Mouse (Mus musculus): ENCODE measurements at regions not wholly inside any gene's neighbourhood (a gene's known extent, or its start where the extent isn't known, plus 50 kb on each side); places are given as distances from the start of the nearest gene placed in this dataset.
A peak's percentile ranks its signal among the peaks of the same experiment; 100 is the strongest.

DNA sequence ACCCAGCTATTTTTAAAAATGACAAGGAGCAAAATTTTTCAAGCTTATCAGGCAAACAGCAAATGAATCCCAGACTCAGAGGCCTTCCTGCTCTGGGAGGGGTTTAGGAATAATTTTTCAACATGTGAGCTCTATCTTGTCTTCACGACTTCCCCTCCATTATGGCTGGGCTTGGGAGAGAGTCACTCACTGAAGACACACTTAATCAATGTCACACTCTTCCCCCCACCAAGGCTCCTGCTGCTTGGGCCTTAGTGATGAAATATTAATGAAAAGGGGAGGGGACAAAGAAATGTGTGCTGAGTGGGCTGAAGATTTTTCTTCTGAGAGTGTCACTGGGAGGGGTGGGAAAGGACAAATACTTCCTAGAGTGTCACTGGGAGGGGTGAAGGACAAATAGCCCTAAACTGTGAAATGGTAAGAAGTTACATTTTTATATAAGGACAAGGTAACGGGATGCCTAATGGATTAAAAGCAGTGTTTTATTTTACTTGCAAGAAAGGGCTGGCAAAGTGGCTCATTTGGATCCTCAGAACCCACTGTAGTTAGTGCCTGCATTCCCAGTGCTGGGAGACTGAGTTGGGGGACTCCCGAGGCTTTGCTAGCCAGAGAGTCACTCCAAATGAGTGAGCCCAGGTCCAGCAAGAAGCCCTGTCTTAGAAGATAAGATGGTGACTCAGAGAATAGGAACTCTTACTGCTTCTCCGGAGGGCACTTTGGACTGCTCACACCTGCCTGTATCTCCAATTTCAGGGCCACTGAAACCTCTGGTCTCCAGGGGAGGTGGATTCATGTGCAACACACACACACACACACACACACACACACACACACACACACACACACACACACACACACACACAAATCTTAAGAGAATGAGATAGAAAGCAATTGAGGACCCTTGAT is 258.5 kb downstream of the Sox11 start:
- 9% methylated on average over 4 of the region's 4 CpGs for WGBS
- ATAC-seq, result peak; percentile 43; the same call in 1 of the 2 replicates
- peak overlapping the region; percentile 1; the same call in 1 of the 2 replicates for H3K4me2 ChIP-seq (ENCODE audit: low read length)

DNA sequence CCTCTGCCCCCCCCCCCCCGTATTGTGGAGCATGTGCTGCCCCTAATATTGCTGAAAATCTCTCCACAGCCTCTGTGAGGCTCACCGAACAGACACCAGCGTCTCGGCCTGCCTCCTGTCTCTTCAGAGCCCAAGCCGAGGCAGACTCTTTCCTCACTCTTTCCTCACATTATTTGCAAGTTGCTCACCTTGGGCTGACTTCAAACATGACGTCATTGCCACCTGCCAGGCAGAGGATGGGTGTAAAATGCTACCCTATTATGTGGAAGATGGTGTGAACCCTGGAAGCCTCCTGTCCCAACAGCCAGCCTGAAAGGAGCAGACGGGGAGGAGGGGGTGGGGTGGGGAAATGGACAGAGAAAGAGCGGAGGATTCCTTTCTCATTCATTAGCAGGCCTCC is 259.3 kb downstream of the Sox11 start:
- Histone ChIP-seq H3K4me1 (ENCODE audit: control insufficient read depth, insufficient read depth, low read length) (peaks cover 25% of the 10 kb centered on the region), H3K27ac (ENCODE audit: low read length) (peak overlapping the region; percentile 96), H3K27me3 (ENCODE audit: control insufficient read depth, insufficient read depth, low read depth, low read length) (no peaks in the 10 kb centered on the region), H3K9ac (ENCODE audit: low read depth, low read length) (peak overlapping the region; percentile 57; the same call in 1 of the 2 replicates), H3K36me3 (ENCODE audit: control insufficient read depth, insufficient read depth, low read length) (no peaks in the 10 kb centered on the region), H3K4me3 (ENCODE audit: low read depth, low read length) (peak overlapping the region; percentile 19), H3K9me3 (replicated peaks; ENCODE audit: control insufficient read depth, low read length, poor library complexity, severe bottlenecking) (no peaks in the 10 kb centered on the region), H3K4me2 (ENCODE audit: low read length) (peak overlapping the region; percentile 54)
- ATAC-seq, result peak; percentile 83
- WGBS, result 2% methylated on average over 8 of the region's 8 CpGs

More for the DNA sequence above, 258.5 kb downstream of the Sox11 start:
- H3K9me3 ChIP-seq (replicated peaks; ENCODE audit: control insufficient read depth, low read length, poor library complexity, severe bottlenecking), result no peaks in the 10 kb centered on the region
- H3K27ac ChIP-seq (ENCODE audit: low read length), result peak overlapping the region; percentile 96
- peak overlapping the region; percentile 1; the same call in 1 of the 2 replicates for H3K9ac ChIP-seq (ENCODE audit: low read depth, low read length)
- H3K36me3 ChIP-seq (ENCODE audit: control insufficient read depth, insufficient read depth, low read length), result no peaks in the 10 kb centered on the region
- no peaks in the 10 kb centered on the region for H3K27me3 ChIP-seq (ENCODE audit: control insufficient read depth, insufficient read depth, low read depth, low read length)
- H3K4me1 ChIP-seq (ENCODE audit: control insufficient read depth, insufficient read depth, low read length), result peaks cover 25% of the 10 kb centered on the region
- H3K4me3 ChIP-seq (ENCODE audit: low read depth, low read length), result no peak overlapping the region

DNA sequence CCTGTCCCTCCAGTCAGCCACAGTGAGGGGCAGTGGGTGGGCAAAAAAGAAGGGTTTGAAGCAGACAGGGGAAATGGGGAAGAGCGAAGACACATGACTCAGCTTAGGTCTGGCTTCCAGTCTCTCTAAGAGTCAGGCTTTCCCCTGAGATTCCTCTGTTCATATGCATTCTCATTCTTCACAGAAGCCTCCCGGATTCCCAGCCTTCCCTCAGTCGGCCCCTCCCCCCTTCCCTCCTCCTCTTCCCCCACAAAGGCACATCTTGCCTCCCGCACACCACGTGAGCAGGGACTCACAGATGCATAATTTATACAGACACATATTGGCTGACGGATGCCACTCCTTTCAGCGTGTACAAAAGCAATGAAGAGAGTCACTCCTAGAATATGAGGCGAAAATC is 259.8 kb downstream of the Sox11 start:
- H3K9ac ChIP-seq (ENCODE audit: low read depth, low read length), result peak overlapping the region; percentile 57; the same call in 1 of the 2 replicates
- peak overlapping the region; percentile 96 for H3K27ac ChIP-seq (ENCODE audit: low read length)
- under 1% methylated on average over 8 of the region's 8 CpGs for WGBS
- no peaks in the 10 kb centered on the region for H3K27me3 ChIP-seq (ENCODE audit: control insufficient read depth, insufficient read depth, low read depth, low read length)
- peaks cover 25% of the 10 kb centered on the region for H3K4me1 ChIP-seq (ENCODE audit: control insufficient read depth, insufficient read depth, low read length)
- peak overlapping the region; percentile 19 for H3K4me3 ChIP-seq (ENCODE audit: low read depth, low read length)
- ATAC-seq, result peak; percentile 95
- no peaks in the 10 kb centered on the region for H3K36me3 ChIP-seq (ENCODE audit: control insufficient read depth, insufficient read depth, low read length)
- peak overlapping the region; percentile 54 for H3K4me2 ChIP-seq (ENCODE audit: low read length)
- H3K9me3 ChIP-seq (replicated peaks; ENCODE audit: control insufficient read depth, low read length, poor library complexity, severe bottlenecking), result no peaks in the 10 kb centered on the region

DNA sequence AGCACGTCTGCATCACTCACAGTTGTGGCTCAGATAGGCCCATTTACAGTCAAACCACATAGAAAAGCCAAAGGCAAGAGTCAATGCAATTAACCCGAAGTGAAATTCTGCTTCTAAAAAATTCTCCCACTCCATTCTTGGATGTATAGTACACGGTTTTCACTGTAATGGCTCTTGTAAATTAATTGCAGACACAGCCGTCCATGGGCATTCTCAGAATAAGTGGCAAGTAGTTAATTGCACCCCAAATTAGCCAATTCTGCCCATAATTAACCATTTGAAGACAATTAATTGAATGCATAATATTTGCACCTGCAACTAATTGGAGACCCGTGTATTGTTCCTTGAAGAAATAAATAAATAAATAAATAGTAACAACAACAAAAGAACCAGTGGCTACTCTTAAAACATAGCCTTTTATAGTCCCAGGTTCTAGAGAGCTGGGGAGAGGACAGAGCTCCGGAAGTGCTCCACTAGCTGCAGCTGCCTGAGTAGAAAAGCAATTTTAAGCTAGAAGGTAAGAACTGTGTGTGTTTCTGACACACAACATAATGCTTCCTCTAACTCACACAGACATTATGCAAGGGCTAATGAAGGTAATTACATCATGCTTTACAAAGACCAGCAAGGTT is 266.2 kb downstream of the Sox11 start:
- Histone ChIP-seq H3K4me1 (ENCODE audit: control insufficient read depth, insufficient read depth, low read length) (peaks cover under 1% of the 10 kb centered on the region; the same call in 1 of the 2 replicates), H3K27me3 (ENCODE audit: control insufficient read depth, insufficient read depth, low read depth, low read length) (no peaks in the 10 kb centered on the region), H3K9me3 (replicated peaks; ENCODE audit: control insufficient read depth, low read length, poor library complexity, severe bottlenecking) (no peaks in the 10 kb centered on the region), H3K9ac (ENCODE audit: low read depth, low read length) (no peak overlapping the region), H3K36me3 (ENCODE audit: control insufficient read depth, insufficient read depth, low read length) (no peaks in the 10 kb centered on the region), H3K4me2 (ENCODE audit: low read length) (no peak overlapping the region), H3K27ac (ENCODE audit: low read length) (no peak overlapping the region), H3K4me3 (ENCODE audit: low read depth, low read length) (no peak overlapping the region)
- no peak for ATAC-seq
- 62% methylated on average over 6 of the region's 6 CpGs for whole genome bisulfite sequencing

DNA sequence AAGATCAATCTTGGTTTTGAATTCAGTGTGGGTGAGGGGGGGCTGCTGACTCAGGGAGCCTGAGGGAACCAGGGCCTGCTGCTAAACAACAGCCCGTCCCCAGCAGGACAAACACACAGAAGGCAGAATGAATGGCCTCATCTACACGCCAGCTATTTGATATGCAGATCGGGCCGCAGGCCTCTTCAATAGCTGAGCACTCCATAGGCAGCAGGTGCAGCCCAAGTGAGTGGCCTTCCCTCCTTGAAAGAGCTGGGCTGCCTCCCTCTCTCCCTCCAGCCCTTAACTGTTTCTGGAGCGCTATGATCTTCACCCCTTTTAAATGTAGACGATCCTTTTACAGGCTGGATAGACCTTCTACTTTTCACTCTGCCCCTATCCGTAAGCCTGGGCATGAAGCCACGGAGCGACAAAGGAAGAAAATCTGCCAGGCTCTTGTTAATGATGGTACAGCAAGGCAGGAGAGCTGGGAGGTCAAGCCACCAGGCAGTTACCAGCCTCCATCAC is 277.3 kb downstream of the Sox11 start:
- H3K27ac ChIP-seq (ENCODE audit: low read length), result peak overlapping the region; percentile 80
- H3K9ac ChIP-seq (ENCODE audit: low read depth, low read length), result peak overlapping the region; percentile 22; the same call in 1 of the 2 replicates
- H3K4me2 ChIP-seq (ENCODE audit: low read length), result peak overlapping the region; percentile 22
- no peaks in the 10 kb centered on the region for H3K36me3 ChIP-seq (ENCODE audit: control insufficient read depth, insufficient read depth, low read length)
- H3K9me3 ChIP-seq (replicated peaks; ENCODE audit: control insufficient read depth, low read length, poor library complexity, severe bottlenecking), result no peaks in the 10 kb centered on the region
- peaks cover 55% of the 10 kb centered on the region for H3K4me1 ChIP-seq (ENCODE audit: control insufficient read depth, insufficient read depth, low read length)
- WGBS, result 5% methylated on average over 9 of the region's 9 CpGs
- no peaks in the 10 kb centered on the region for H3K27me3 ChIP-seq (ENCODE audit: control insufficient read depth, insufficient read depth, low read depth, low read length)
- no peak overlapping the region for H3K4me3 ChIP-seq (ENCODE audit: low read depth, low read length)
- ATAC-seq, result peak; percentile 70

DNA sequence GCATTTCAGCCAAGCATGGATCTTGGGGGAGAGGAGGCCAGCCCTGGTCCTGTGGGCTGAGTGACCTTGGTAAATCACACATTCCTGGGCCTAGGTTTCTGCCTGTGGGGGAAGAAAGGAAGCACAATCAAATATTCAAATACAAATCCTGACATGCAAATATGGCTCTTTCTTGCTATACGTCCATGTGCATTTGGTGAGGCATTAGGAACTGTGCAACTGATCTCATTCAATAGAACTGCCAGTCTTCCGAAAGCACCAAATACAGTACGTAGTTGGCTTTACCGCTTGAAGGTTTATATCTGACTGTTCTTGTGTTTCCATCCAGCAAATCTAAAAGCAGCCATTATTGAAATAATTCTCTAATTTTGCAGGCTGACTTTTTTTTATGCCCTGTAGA is 278.9 kb downstream of the Sox11 start:
- H3K4me2 ChIP-seq (ENCODE audit: low read length), result peak overlapping the region; percentile 37
- no peaks in the 10 kb centered on the region for H3K27me3 ChIP-seq (ENCODE audit: control insufficient read depth, insufficient read depth, low read depth, low read length)
- WGBS, result 24% methylated on average over 4 of the region's 4 CpGs
- no peaks in the 10 kb centered on the region for H3K9me3 ChIP-seq (replicated peaks; ENCODE audit: control insufficient read depth, low read length, poor library complexity, severe bottlenecking)
- peaks cover 55% of the 10 kb centered on the region for H3K4me1 ChIP-seq (ENCODE audit: control insufficient read depth, insufficient read depth, low read length)
- peak overlapping the region; percentile 40; the same call in 1 of the 2 replicates for H3K9ac ChIP-seq (ENCODE audit: low read depth, low read length)
- H3K36me3 ChIP-seq (ENCODE audit: control insufficient read depth, insufficient read depth, low read length), result no peaks in the 10 kb centered on the region
- peak overlapping the region; percentile 98 for H3K27ac ChIP-seq (ENCODE audit: low read length)
- H3K4me3 ChIP-seq (ENCODE audit: low read depth, low read length), result no peak overlapping the region
- no peak for ATAC-seq

DNA sequence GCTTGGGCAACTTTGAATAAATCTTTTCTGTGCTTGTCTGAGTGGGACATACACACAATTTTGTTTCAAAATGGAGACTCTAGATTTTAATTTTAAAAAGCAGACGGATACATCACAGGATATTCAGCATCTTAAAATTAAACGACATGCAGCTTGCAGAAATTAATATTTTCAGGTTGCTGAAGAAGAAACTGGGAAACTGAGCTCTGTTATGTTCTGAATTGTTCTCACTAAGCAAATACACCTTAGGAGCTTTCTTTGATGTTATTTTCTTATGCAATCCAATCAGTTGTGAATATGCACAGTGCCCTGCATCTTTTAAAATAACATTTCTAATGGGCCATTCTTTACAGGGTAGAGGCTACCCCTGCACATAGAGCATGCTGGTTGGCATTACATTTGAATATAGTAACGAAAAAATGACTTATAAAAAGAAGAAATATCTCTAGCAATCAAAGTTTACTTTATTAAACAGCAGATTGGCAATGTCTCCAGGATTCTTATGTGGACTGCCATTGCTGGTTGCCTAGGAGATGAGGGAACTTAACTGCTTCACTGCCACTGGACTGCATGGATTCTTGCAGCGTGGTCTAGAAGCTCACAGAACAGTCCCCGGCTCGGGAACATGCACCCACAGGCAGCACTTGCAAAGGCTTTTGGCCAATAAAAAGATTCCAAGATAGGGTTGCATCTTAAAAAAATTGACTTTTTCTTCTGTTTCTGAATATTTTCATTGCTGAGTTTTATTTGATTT is 279.7 kb downstream of the Sox11 start:
- peak overlapping the region; percentile 63 for H3K9ac ChIP-seq (ENCODE audit: low read depth, low read length)
- peak overlapping the region; percentile 26; the same call in 1 of the 2 replicates for H3K4me3 ChIP-seq (ENCODE audit: low read depth, low read length)
- ATAC-seq, result no peak
- H3K27ac ChIP-seq (ENCODE audit: low read length), result peak overlapping the region; percentile 98
- no peaks in the 10 kb centered on the region for H3K9me3 ChIP-seq (replicated peaks; ENCODE audit: control insufficient read depth, low read length, poor library complexity, severe bottlenecking)
- no peaks in the 10 kb centered on the region for H3K27me3 ChIP-seq (ENCODE audit: control insufficient read depth, insufficient read depth, low read depth, low read length)
- H3K4me1 ChIP-seq (ENCODE audit: control insufficient read depth, insufficient read depth, low read length), result peaks cover 55% of the 10 kb centered on the region
- 10% methylated on average over 6 of the region's 6 CpGs for WGBS
- H3K4me2 ChIP-seq (ENCODE audit: low read length), result peak overlapping the region; percentile 63
- no peaks in the 10 kb centered on the region for H3K36me3 ChIP-seq (ENCODE audit: control insufficient read depth, insufficient read depth, low read length)

DNA sequence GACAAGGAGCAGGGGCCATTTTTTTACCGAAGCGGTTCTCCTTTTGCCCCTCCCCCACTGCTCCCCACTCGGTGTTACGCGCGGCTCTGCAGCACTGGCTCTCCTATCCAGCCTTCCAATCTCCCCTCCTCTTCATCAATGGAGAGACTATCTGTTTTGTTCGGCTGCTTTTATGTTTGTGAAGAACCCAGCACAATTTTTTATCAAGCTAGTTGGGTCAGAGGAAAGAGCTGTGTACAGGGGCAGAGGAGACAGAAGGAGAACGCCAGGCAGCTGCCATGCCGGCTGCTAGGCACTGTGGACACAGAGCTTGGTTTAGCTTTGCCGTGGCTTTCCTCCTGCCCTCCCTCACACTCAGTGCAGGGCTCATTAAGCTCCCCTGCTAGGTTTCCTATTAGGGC is 280.3 kb downstream of the Sox11 start:
- H3K27me3 ChIP-seq (ENCODE audit: control insufficient read depth, insufficient read depth, low read depth, low read length), result no peaks in the 10 kb centered on the region
- peak overlapping the region; percentile 98 for H3K27ac ChIP-seq (ENCODE audit: low read length)
- H3K4me1 ChIP-seq (ENCODE audit: control insufficient read depth, insufficient read depth, low read length), result peaks cover 55% of the 10 kb centered on the region
- H3K4me3 ChIP-seq (ENCODE audit: low read depth, low read length), result peak overlapping the region; percentile 26
- H3K36me3 ChIP-seq (ENCODE audit: control insufficient read depth, insufficient read depth, low read length), result no peaks in the 10 kb centered on the region
- WGBS, result 0% methylated on average over 10 of the region's 10 CpGs
- H3K4me2 ChIP-seq (ENCODE audit: low read length), result peak overlapping the region; percentile 63
- H3K9ac ChIP-seq (ENCODE audit: low read depth, low read length), result peak overlapping the region; percentile 63
- H3K9me3 ChIP-seq (replicated peaks; ENCODE audit: control insufficient read depth, low read length, poor library complexity, severe bottlenecking), result no peaks in the 10 kb centered on the region
- ATAC-seq, result peak; percentile 70
